Mouse (Mus musculus) kidney, embryonic 14.5 days (tissue): ENCODE measurements around the gene Tbc1d10b. TPM values are rescaled to one million over a fixed set of nuclear protein-coding genes. Genes with fewer than 3 reads are reported as not detected.

Source experiments
- ATAC-seq: fragments of 200-750 bp; cut with Nextera tagmentation; 2 replicates; pipeline ENCODE4 v1.8.0; 2017; ENCODE audit warnings: moderate number of reproducible peaks, mild to moderate bottlenecking, moderate TSS enrichment, moderate library complexity; ENCODE audit not compliant: low FRiP score, low TSS enrichment
- H3K27ac ChIP-seq: fragments of 300-500 bp; sonication (generic); 2 replicates; pipeline ENCODE4 v1.5.1; 2014; ENCODE audit warnings: low read depth, mild to moderate bottlenecking, low read length, moderate library complexity, mixed read lengths
- H3K27me3 ChIP-seq: fragments of 300-500 bp; sonication (generic); 2 replicates; pipeline ENCODE4 v1.6.1; 2014; ENCODE audit warnings: mild to moderate bottlenecking, low read length; ENCODE audit not compliant: control insufficient read depth, insufficient read depth
- H3K36me3 ChIP-seq: fragments of 300-500 bp; sonication (generic); 2 replicates; pipeline ENCODE4 v1.6.1; 2014; ENCODE audit warnings: low read length, mixed read lengths; ENCODE audit not compliant: control insufficient read depth, insufficient read depth
- H3K4me1 ChIP-seq: fragments of 300-500 bp; sonication (generic); 2 replicates; pipeline ENCODE4 v1.6.1; 2014; ENCODE audit warnings: low read length, mixed read lengths; ENCODE audit not compliant: control insufficient read depth, insufficient read depth
- H3K4me2 ChIP-seq: fragments of 300-500 bp; sonication (generic); replicated peaks from 2 replicates; pipeline ENCODE4 v1.6.1; 2014; ENCODE audit warnings: low read depth, mild to moderate bottlenecking, low read length
- H3K4me3 ChIP-seq: fragments of 300-500 bp; sonication (generic); 2 replicates; pipeline ENCODE4 v1.5.1; 2014; ENCODE audit warnings: mild to moderate bottlenecking, low read length
- H3K9ac ChIP-seq: fragments of 300-500 bp; sonication (generic); 2 replicates; pipeline ENCODE4 v1.6.1; 2014; ENCODE audit warnings: low read depth, mild to moderate bottlenecking, low read length, moderate library complexity
- H3K9me3 ChIP-seq: fragments of 300-500 bp; sonication (generic); 2 replicates; pipeline ENCODE4 v1.6.1; 2016; ENCODE audit warnings: low read length; ENCODE audit not compliant: control insufficient read depth
- WGBS: fragments of 180-500 bp; shearing (Covaris S2); extraction: QIAGEN DNeasy Blood & Tissue Kit; methylation state at CpG from one replicate; pipeline ENCODE4 v1.1.7; 2014; 5-methylcytosine and 5-hydroxymethylcytosine counted together
- polyA plus RNA-seq: library from polyadenylated mRNA; unstranded; fragments of >200 nt; fragmentation: Nextera tagmentation; extraction: Ambion mirVana; gene quantifications from 2 replicates; pipeline ENCODE4 v1.2.1, GENCODE M21; 2014

Gene Tbc1d10b
- polyA plus RNA-seq, 1 experiment from 2014 or later = 19.7 TPM

- Histone ChIP-seq H3K4me1 (peaks cover 13% of the 10 kb centered on the region), H3K4me2 (peak overlapping the region; percentile 67), H3K9ac (peak overlapping the region; percentile 74), H3K4me3 (peak overlapping the region; percentile 95), H3K27me3 (no peaks in the 10 kb centered on the region), H3K27ac (peak overlapping the region; percentile 99), H3K9me3 (no peaks in the 10 kb centered on the region), H3K36me3 (peaks cover 40% of the 10 kb centered on the region)
- WGBS = 5% methylated on average over 20 of the region's 20 CpGs
- 0 out of 2 replicates have a peak, but pooled peaks have one; percentile 4 for ATAC-seq
Measured at GRCm38 (mm10) chr7:127231826-127232621, 23.8 kb upstream of the Tbc1d10b start.

- Histone ChIP-seq H3K4me1 (peaks cover 13% of the 10 kb centered on the region), H3K27me3 (no peaks in the 10 kb centered on the region), H3K36me3 (peaks cover 33% of the 10 kb centered on the region), H3K4me3 (peak overlapping the region; percentile 95), H3K27ac (no peak overlapping the region), H3K9ac (peak overlapping the region; percentile 74; the same call in 1 of the 2 replicates), H3K9me3 (no peaks in the 10 kb centered on the region), H3K4me2 (peak overlapping the region; percentile 67)
- no peak for ATAC-seq
- 62% methylated on average over 3 of the region's 3 CpGs for WGBS
Measured at GRCm38 (mm10) chr7:127231376-127231775, 23.1 kb upstream of the Tbc1d10b start.

GRCm38 (mm10) chr7:127228615-127229303, 20.5 kb upstream of the Tbc1d10b start:
- no peak overlapping the region for H3K4me2 ChIP-seq
- WGBS = 62% methylated on average over 4 of the region's 4 CpGs
- H3K4me3 ChIP-seq = no peak overlapping the region
- no peak for ATAC-seq
- peaks cover 13% of the 10 kb centered on the region for H3K4me1 ChIP-seq
- H3K9me3 ChIP-seq = no peaks in the 10 kb centered on the region
- H3K27me3 ChIP-seq = no peaks in the 10 kb centered on the region
- H3K27ac ChIP-seq = no peak overlapping the region
- peaks cover 16% of the 10 kb centered on the region for H3K36me3 ChIP-seq
- no peak overlapping the region for H3K9ac ChIP-seq

GRCm38 (mm10) chr7:127225147-127225995, 17.1 kb upstream of the Tbc1d10b start:
- Histone ChIP-seq H3K27ac (no peak overlapping the region), H3K9me3 (no peaks in the 10 kb centered on the region), H3K4me2 (no peak overlapping the region), H3K36me3 (peaks cover 14% of the 10 kb centered on the region), H3K4me1 (0 out of 2 replicates have a peak, but pooled peaks cover 3% of the 10 kb centered on the region), H3K9ac (no peak overlapping the region), H3K27me3 (no peaks in the 10 kb centered on the region), H3K4me3 (no peak overlapping the region)
- WGBS = 84% methylated on average over 11 of the region's 11 CpGs
- ATAC-seq = no peak

- Histone ChIP-seq H3K36me3 (peaks cover 7% of the 10 kb centered on the region; the same call in 1 of the 2 replicates), H3K4me1 (no peaks in the 10 kb centered on the region), H3K4me2 (no peak overlapping the region), H3K9me3 (no peaks in the 10 kb centered on the region), H3K9ac (no peak overlapping the region), H3K4me3 (no peak overlapping the region), H3K27me3 (no peaks in the 10 kb centered on the region), H3K27ac (no peak overlapping the region)
- 84% methylated on average over 6 of the region's 6 CpGs for WGBS
- no peak for ATAC-seq
Measured at GRCm38 (mm10) chr7:127224616-127225015, 16.3 kb upstream of the Tbc1d10b start.

- Histone ChIP-seq H3K27ac (no peak overlapping the region), H3K4me3 (no peak overlapping the region), H3K9ac (no peak overlapping the region), H3K9me3 (no peaks in the 10 kb centered on the region), H3K27me3 (no peaks in the 10 kb centered on the region), H3K36me3 (no peaks in the 10 kb centered on the region), H3K4me2 (no peak overlapping the region), H3K4me1 (no peaks in the 10 kb centered on the region)
- WGBS = 84% methylated on average over 6 of the region's 6 CpGs
- no peak for ATAC-seq
Measured at GRCm38 (mm10) chr7:127223515-127224478, 15.5 kb upstream of the Tbc1d10b start.

GRCm38 (mm10) chr7:127223106-127223505, 14.8 kb upstream of the Tbc1d10b start:
- H3K27ac ChIP-seq = no peak overlapping the region
- H3K4me2 ChIP-seq = no peak overlapping the region
- no peaks in the 10 kb centered on the region for H3K27me3 ChIP-seq
- WGBS = 95% methylated on average over 3 of the region's 3 CpGs
- no peak overlapping the region for H3K9ac ChIP-seq
- no peak for ATAC-seq
- no peaks in the 10 kb centered on the region for H3K36me3 ChIP-seq
- no peak overlapping the region for H3K4me3 ChIP-seq
- H3K4me1 ChIP-seq = no peaks in the 10 kb centered on the region
- H3K9me3 ChIP-seq = no peaks in the 10 kb centered on the region

GRCm38 (mm10) chr7:127220440-127220839, 12.2 kb upstream of the Tbc1d10b start:
- Histone ChIP-seq H3K27me3 (no peaks in the 10 kb centered on the region), H3K27ac (no peak overlapping the region), H3K36me3 (no peaks in the 10 kb centered on the region), H3K4me2 (no peak overlapping the region), H3K4me3 (no peak overlapping the region), H3K9me3 (no peaks in the 10 kb centered on the region), H3K4me1 (no peaks in the 10 kb centered on the region), H3K9ac (no peak overlapping the region)
- 82% methylated on average over 6 of the region's 6 CpGs for WGBS
- ATAC-seq = no peak
